Mouse (Mus musculus): ENCODE results near the gene Dnaaf2. TPM values are rescaled to one million over a fixed set of nuclear protein-coding genes. Genes with fewer than 3 reads are reported as not detected.
A peak's percentile ranks its signal among the peaks of the same experiment; 100 is the strongest.

The Dnaaf2 gene
- polyA plus RNA-seq, 1 experiment from 2014 or later, result 3.0 TPM

DNA sequence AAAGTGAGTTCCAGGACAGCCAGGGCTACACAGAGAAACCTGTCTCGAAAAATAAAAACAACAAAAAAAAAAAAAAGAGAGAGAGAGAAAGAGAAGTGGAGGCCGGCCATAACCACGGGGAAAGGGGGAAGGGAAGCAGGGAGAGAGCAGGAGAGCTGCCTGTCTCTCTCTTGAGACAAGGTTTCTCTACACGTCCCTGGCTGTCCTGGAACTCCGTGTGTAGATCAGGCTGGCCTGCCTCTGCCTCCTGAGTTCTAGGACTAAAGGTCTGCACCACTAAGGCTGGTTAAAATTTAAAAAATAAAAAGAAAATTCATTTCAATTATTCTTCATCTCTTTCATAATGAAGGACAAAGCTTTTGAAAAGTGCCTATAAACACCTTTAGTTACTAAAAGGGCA is 6.8 kb downstream of the Dnaaf2 start:
- Histone ChIP-seq H3K27me3 (ENCODE audit: insufficient read depth, low read length) (no peaks in the 10 kb centered on the region), H3K4me3 (ENCODE audit: low read depth, low read length) (no peak overlapping the region), H3K4me2 (ENCODE audit: low read depth, low read length) (no peak overlapping the region), H3K36me3 (replicated peaks; ENCODE audit: insufficient read depth, low read length) (peaks cover 10% of the 10 kb centered on the region), H3K9me3 (ENCODE audit: low read length) (no peaks in the 10 kb centered on the region), H3K9ac (replicated peaks) (no peak overlapping the region), H3K4me1 (ENCODE audit: insufficient read depth) (peaks cover 16% of the 10 kb centered on the region), H3K27ac (ENCODE audit: low read depth) (no peak overlapping the region)
- no peak for ATAC-seq
- TF ChIP-seq CTCF (IDR thresholded peaks at IDR 0.05; ENCODE audit: low read depth) (no peak), EP300 (IDR thresholded peaks at IDR 0.05; ENCODE audit: low read depth) (no peak)
- DNase-seq, result no peak
- WGBS (ENCODE audit: insufficient replicate concordance), result 69% methylated on average over 5 of the region's 5 CpGs

DNA sequence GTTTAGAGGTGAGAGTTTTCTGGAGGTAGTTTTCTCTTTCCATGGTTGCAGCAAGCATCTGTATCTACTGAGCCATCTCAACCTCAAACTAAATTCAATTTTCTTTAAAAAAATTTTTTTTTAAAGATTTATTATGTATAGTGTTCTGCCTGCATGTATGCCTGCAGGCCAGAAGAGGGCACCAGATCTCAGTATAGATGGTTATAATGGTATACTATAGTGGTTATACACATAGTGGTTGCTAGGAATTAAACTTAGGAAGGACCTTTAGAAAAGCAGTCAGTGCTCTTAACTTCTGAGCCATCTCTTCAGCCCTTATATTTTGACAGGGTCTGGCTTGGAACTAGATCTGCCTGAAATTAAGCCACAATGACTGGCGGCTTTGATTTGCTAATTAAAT is 7.7 kb downstream of the Dnaaf2 start:
- Histone ChIP-seq H3K27ac (ENCODE audit: low read depth) (no peak overlapping the region), H3K9ac (replicated peaks) (no peak overlapping the region), H3K4me3 (ENCODE audit: low read depth, low read length) (no peak overlapping the region), H3K4me2 (ENCODE audit: low read depth, low read length) (no peak overlapping the region), H3K36me3 (replicated peaks; ENCODE audit: insufficient read depth, low read length) (peaks cover 10% of the 10 kb centered on the region), H3K4me1 (ENCODE audit: insufficient read depth) (peaks cover 15% of the 10 kb centered on the region), H3K9me3 (ENCODE audit: low read length) (no peaks in the 10 kb centered on the region), H3K27me3 (ENCODE audit: insufficient read depth, low read length) (no peaks in the 10 kb centered on the region)
- 0 out of 2 replicates have a peak, but pooled peaks have one; percentile 33 for ATAC-seq
- TF ChIP-seq EP300 (IDR thresholded peaks at IDR 0.05; ENCODE audit: low read depth), result no peak
- peak; percentile 58 for TF ChIP-seq CTCF (IDR thresholded peaks at IDR 0.05; ENCODE audit: low read depth)
- WGBS (ENCODE audit: insufficient replicate concordance), result 89% methylated on average over 1 of the region's 1 CpGs
- no peak for DNase-seq

DNA sequence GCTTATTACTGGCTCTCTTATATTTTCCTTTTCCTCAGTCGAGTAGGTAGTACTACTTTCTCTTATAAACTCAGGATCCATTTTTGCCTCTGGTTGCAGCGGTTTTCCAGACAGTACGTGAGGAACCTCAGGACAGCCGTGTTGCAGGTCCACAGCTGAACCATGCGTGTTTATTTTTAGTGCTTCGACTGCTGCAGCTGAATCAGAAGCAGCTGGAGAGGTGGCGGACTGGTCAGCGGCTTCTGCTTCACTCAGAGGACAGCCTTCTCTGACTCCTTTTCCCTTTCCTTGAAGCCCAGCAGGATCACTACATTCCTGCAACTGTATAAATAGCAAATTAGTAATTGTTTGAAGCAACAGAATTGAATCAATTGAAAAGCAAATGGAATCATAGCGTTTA is 8.2 kb downstream of the Dnaaf2 start:
- ATAC-seq (no peak), DNase-seq (no peak)
- TF ChIP-seq EP300 (IDR thresholded peaks at IDR 0.05; ENCODE audit: low read depth) (no peak), CTCF (IDR thresholded peaks at IDR 0.05; ENCODE audit: low read depth) (no peak)
- H3K4me3 ChIP-seq (ENCODE audit: low read depth, low read length), result no peak overlapping the region
- 89% methylated on average over 9 of the region's 9 CpGs for WGBS (ENCODE audit: insufficient replicate concordance)
- peaks cover 10% of the 10 kb centered on the region for H3K36me3 ChIP-seq (replicated peaks; ENCODE audit: insufficient read depth, low read length)
- H3K4me1 ChIP-seq (ENCODE audit: insufficient read depth), result peaks cover 16% of the 10 kb centered on the region
- H3K9ac ChIP-seq (replicated peaks), result no peak overlapping the region
- no peak overlapping the region for H3K27ac ChIP-seq (ENCODE audit: low read depth)
- H3K4me2 ChIP-seq (ENCODE audit: low read depth, low read length), result no peak overlapping the region
- H3K9me3 ChIP-seq (ENCODE audit: low read length), result no peaks in the 10 kb centered on the region
- H3K27me3 ChIP-seq (ENCODE audit: insufficient read depth, low read length), result no peaks in the 10 kb centered on the region

DNA sequence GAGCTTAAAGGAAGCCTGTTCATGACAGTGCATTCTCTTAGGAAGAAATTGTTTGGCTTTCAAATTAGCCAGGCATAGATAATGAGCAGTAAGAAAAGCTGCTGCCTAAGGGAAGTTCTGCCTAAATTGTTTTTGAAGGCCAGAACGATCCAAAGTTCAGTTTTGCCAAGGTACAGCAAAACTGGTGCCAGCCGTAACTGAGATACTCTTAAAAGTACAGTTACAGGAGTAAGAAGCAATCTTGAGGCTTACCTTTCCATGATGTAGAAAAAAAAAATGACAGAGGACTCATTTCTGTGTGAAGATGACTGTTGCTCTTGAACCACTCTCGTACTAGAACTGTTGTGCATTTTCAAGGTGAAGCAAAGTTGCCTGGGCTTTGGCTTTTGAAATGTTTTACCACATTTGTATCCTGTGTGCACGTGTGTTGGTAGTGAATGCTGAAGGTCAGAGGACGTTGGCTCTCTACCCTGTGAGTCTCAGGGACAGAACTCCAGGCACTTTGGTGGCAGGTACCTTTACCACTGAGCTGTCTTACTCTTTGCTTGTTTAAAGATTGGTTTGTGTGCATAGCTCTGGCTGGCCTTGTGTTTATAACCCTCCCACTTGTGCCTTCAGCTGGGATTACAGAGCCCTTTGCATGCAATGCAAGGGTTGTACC is 11.3 kb downstream of the Dnaaf2 start:
- DNase-seq, result peak; percentile 18
- WGBS (ENCODE audit: insufficient replicate concordance), result 47% methylated on average over 5 of the region's 5 CpGs

DNA sequence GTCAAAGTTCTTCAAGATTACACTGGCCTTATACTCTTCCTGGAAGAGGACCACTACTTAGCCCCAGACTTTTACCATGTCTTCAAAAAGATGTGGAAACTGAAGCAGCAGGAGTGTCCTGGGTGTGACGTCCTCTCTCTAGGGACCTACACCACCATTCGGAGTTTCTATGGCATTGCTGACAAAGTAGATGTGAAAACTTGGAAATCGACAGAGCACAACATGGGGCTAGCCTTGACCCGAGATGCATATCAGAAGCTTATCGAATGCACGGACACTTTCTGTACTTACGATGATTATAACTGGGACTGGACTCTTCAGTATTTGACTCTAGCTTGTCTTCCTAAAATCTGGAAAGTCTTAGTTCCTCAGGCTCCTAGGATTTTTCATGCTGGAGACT is 12.9 kb downstream of the Dnaaf2 start:
- ATAC-seq (no peak), DNase-seq (no peak)
- Histone ChIP-seq H3K9ac (replicated peaks) (peak overlapping the region; percentile 85), H3K4me1 (ENCODE audit: insufficient read depth) (peaks cover 20% of the 10 kb centered on the region), H3K27me3 (ENCODE audit: insufficient read depth, low read length) (no peaks in the 10 kb centered on the region), H3K9me3 (ENCODE audit: low read length) (no peaks in the 10 kb centered on the region), H3K4me2 (ENCODE audit: low read depth, low read length) (peak overlapping the region; percentile 92), H3K36me3 (replicated peaks; ENCODE audit: insufficient read depth, low read length) (peaks cover 11% of the 10 kb centered on the region), H3K4me3 (ENCODE audit: low read depth, low read length) (peak overlapping the region; percentile 82), H3K27ac (ENCODE audit: low read depth) (peak overlapping the region; percentile 90)
- 37% methylated on average over 7 of the region's 7 CpGs for WGBS (ENCODE audit: insufficient replicate concordance)
- TF ChIP-seq EP300 (IDR thresholded peaks at IDR 0.05; ENCODE audit: low read depth) (no peak), CTCF (IDR thresholded peaks at IDR 0.05; ENCODE audit: low read depth) (no peak)

More for the DNA sequence above, 11.3 kb downstream of the Dnaaf2 start:
- no peak overlapping the region for H3K4me3 ChIP-seq (ENCODE audit: low read depth, low read length)
- no peak for ATAC-seq
- peaks cover 20% of the 10 kb centered on the region for H3K4me1 ChIP-seq (ENCODE audit: insufficient read depth)
- TF ChIP-seq EP300 (IDR thresholded peaks at IDR 0.05; ENCODE audit: low read depth) (no peak), CTCF (IDR thresholded peaks at IDR 0.05; ENCODE audit: low read depth) (no peak)
- peak overlapping the region; percentile 39; the same call in 1 of the 2 replicates for H3K9ac ChIP-seq (replicated peaks)
- peak overlapping the region; percentile 20 for H3K4me2 ChIP-seq (ENCODE audit: low read depth, low read length)
- H3K27me3 ChIP-seq (ENCODE audit: insufficient read depth, low read length), result no peaks in the 10 kb centered on the region
- no peaks in the 10 kb centered on the region for H3K9me3 ChIP-seq (ENCODE audit: low read length)
- H3K27ac ChIP-seq (ENCODE audit: low read depth), result peak overlapping the region; percentile 66
- peaks cover 13% of the 10 kb centered on the region for H3K36me3 ChIP-seq (replicated peaks; ENCODE audit: insufficient read depth, low read length)

DNA sequence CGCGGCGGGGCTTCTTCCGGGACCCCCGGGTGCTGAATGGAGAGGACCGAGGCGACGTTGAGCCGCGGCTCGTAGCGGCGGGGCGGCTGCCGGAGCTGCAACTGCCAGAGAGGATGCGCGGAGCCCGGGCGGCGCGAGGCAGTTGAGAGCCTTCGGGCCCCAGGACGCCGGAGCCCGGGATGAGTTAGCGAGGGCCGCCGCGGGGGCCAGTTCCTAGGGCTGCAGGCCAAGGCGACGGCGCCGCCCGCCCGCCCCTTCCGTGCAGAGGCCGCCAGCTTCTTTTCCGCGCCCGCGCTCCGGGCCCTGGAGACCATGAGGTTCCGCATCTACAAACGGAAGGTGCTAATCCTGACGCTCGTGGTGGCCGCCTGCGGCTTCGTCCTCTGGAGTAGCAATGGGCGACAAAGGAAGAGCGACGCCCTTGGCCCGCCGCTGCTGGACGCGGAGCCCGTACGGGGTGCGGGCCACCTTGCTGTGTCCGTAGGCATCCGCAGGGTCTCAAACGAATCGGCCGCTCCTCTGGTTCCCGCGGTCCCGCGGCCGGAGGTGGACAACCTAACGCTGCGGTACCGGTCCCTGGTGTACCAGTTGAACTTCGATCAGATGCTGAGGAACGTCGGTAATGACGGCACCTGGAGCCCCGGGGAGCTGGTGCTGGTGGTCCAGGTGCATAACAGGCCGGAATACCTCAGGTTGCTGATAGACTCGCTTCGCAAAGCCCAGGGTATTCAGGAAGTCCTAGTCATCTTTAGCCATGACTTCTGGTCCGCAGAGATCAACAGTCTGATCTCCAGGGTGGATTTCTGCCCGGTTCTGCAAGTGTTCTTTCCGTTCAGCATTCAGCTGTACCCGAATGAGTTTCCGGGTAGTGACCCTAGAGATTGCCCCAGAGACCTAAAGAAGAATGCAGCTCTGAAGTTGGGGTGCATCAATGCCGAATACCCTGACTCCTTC is 13.6 kb downstream of the Dnaaf2 start:
- Histone ChIP-seq H3K9ac (replicated peaks) (peak overlapping the region; percentile 85), H3K4me2 (ENCODE audit: low read depth, low read length) (peak overlapping the region; percentile 92), H3K27ac (ENCODE audit: low read depth) (peak overlapping the region; percentile 90), H3K4me1 (ENCODE audit: insufficient read depth) (peaks cover 20% of the 10 kb centered on the region), H3K4me3 (ENCODE audit: low read depth, low read length) (peak overlapping the region; percentile 82), H3K27me3 (ENCODE audit: insufficient read depth, low read length) (no peaks in the 10 kb centered on the region), H3K36me3 (replicated peaks; ENCODE audit: insufficient read depth, low read length) (peaks cover 6% of the 10 kb centered on the region), H3K9me3 (ENCODE audit: low read length) (no peaks in the 10 kb centered on the region)
- WGBS (ENCODE audit: insufficient replicate concordance), result under 1% methylated on average over 85 of the region's 86 CpGs
- no peak for TF ChIP-seq EP300 (IDR thresholded peaks at IDR 0.05; ENCODE audit: low read depth)
- no peak for TF ChIP-seq CTCF (IDR thresholded peaks at IDR 0.05; ENCODE audit: low read depth)
- DNase-seq (peak; percentile 69), ATAC-seq (peak; percentile 40)
